Mouse (Mus musculus): ENCODE measurements around the gene Tmem25. TPM values are rescaled to one million over a fixed set of nuclear protein-coding genes. Genes with fewer than 3 reads are reported as not detected.

The Tmem25 gene
- polyA plus RNA-seq, 1 experiment from 2014 or later, result 3.6 TPM

DNA sequence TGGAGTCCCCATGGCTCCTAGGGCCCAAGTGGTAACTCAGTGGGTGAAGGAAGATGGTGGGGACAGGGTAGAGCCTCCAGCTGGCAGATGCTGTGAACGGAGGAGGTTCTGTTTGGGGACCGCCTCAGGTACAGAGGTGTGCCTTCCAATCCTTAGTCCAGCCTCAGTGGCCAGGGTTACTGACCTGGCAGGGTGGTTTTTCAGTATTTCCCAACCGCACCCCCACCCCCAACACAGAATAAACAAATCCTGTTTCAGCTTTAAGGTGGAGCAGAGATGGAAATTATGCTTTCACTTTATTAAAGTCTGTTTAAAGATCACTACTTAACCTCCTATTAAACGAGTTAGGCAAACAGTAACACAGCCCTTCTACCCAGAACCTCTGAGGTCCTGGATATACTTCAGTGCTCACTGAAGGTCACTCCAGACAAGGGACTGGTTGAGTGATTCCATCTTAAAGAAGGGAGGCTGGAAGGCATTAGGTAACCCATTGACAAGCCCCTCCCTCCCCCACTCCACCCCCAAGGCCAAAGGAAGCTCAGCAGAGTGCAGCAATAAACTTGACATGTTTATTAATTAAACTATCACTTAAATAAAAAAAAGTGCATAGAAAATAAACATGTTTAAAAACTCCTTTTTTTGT is 3.8 kb upstream of the Tmem25 start, which contains the start of gene Ttc36:
Gene Ttc36, minus strand, starts transcription at position 265 of the 643 bp plus-strand sequence.
- H3K36me3 ChIP-seq (ENCODE audit: control insufficient read depth, insufficient read depth, low read length), result peaks cover 11% of the 10 kb centered on the region
- no peak within 1 kb of the TSS for H3K27ac ChIP-seq (ENCODE audit: low read depth, low read length)
- ATAC-seq (ENCODE audit: low FRiP score) (no peak), DNase-seq (ENCODE audit: low spot score) (no peak)
- no peak within 1 kb of the TSS for H3K9ac ChIP-seq (ENCODE audit: low read depth, low read length)
- no peaks in the 10 kb centered on the region for H3K9me3 ChIP-seq (ENCODE audit: control insufficient read depth, low read length)
- H3K4me2 ChIP-seq (replicated peaks; ENCODE audit: low read depth, low read length), result no peak within 1 kb of the TSS
- H3K4me1 ChIP-seq (replicated peaks; ENCODE audit: control insufficient read depth, insufficient read depth, low read length), result peaks cover 2% of the 10 kb centered on the region; the same call in 1 of the 2 replicates
- H3K4me3 ChIP-seq (ENCODE audit: low read depth, low read length), result no peak within 1 kb of the TSS
- 67% methylated on average over 4 of the region's 4 CpGs for WGBS
- peaks cover 5% of the 10 kb centered on the region for H3K27me3 ChIP-seq (ENCODE audit: control insufficient read depth, insufficient read depth, low read length)

DNA sequence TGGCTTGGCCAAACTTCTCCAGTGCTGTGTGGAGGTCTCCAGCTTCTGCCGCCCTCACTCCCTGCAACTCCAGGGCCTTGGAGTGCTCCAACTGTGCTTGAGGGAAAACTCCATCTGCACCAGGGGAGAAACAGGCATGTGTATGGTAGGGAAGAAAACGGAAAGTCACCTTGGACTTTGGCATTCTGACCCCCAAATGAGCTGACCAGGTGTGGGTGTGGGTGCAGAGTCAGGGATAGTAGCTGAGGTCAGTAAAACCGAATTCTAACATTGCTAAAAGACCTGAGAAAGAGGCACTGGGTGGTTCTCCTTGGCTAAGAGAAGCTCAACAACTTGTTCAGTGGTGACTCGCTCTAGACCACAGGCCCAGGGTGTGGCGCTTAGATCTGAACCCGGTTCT is 2.6 kb upstream of the Tmem25 start:
- ATAC-seq (ENCODE audit: low FRiP score) (no peak), DNase-seq (ENCODE audit: low spot score) (no peak)
- 80% methylated on average over 6 of the region's 6 CpGs for WGBS
- Histone ChIP-seq H3K27me3 (ENCODE audit: control insufficient read depth, insufficient read depth, low read length) (peaks cover 5% of the 10 kb centered on the region), H3K4me1 (replicated peaks; ENCODE audit: control insufficient read depth, insufficient read depth, low read length) (peaks cover 2% of the 10 kb centered on the region; the same call in 1 of the 2 replicates), H3K9me3 (ENCODE audit: control insufficient read depth, low read length) (no peaks in the 10 kb centered on the region), H3K4me2 (replicated peaks; ENCODE audit: low read depth, low read length) (no peak overlapping the region), H3K9ac (ENCODE audit: low read depth, low read length) (no peak overlapping the region), H3K36me3 (ENCODE audit: control insufficient read depth, insufficient read depth, low read length) (0 out of 2 replicates have a peak, but pooled peaks cover 4% of the 10 kb centered on the region), H3K27ac (ENCODE audit: low read depth, low read length) (no peak overlapping the region), H3K4me3 (ENCODE audit: low read depth, low read length) (no peak overlapping the region)

DNA sequence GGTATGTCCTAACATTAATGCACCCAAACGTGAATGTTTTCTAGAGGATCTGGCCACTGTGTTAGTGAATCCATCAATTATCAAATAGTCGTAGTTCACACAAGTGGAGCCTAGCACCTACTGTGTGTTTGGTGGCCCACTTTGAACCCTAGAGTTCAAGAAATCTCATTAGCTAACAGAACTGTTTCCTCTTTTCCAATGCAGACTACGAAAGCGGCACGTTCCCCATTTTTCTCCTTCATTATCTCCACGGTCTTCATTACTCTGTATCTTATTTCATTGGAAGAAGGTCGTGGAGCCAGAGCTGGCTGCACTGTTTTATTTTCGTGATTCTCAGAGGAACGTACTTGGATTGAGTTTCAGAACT is 834 bp upstream of the Tmem25 start:
- Histone ChIP-seq H3K9me3 (ENCODE audit: control insufficient read depth, low read length) (no peaks in the 10 kb centered on the region), H3K4me1 (replicated peaks; ENCODE audit: control insufficient read depth, insufficient read depth, low read length) (peaks cover 2% of the 10 kb centered on the region; the same call in 1 of the 2 replicates), H3K4me2 (replicated peaks; ENCODE audit: low read depth, low read length) (peak overlapping the region; percentile 93), H3K4me3 (ENCODE audit: low read depth, low read length) (peak overlapping the region; percentile 59; the same call in 1 of the 2 replicates), H3K9ac (ENCODE audit: low read depth, low read length) (peak overlapping the region; percentile 61; the same call in 1 of the 2 replicates), H3K27me3 (ENCODE audit: control insufficient read depth, insufficient read depth, low read length) (peaks cover 5% of the 10 kb centered on the region), H3K27ac (ENCODE audit: low read depth, low read length) (no peak overlapping the region), H3K36me3 (ENCODE audit: control insufficient read depth, insufficient read depth, low read length) (0 out of 2 replicates have a peak, but pooled peaks cover 4% of the 10 kb centered on the region)
- DNase-seq (ENCODE audit: low spot score) (no peak), ATAC-seq (ENCODE audit: low FRiP score) (no peak)
- WGBS, result 46% methylated on average over 9 of the region's 9 CpGs

DNA sequence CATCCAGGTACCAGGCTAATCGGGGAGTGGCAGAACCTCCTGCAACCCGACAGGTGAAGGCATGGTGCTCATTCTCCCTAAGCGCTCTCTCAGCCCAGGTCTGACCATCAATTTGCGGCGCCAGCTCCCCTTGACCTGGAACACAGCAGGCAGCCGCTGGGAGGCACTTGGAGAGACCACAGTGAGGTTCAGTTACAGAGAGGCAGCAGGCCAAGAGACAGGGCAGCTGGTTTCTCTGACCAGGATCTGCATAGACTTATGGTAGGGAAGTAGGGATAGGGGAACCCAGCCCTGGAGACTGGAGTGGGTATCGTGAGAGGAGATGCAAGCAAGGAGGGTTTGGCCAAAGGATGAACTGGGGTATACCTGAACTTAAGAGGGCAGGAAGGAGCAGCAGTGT is 809 bp downstream of the Tmem25 start:
- ATAC-seq (ENCODE audit: low FRiP score), result no peak
- peak overlapping the region; percentile 93; the same call in 1 of the 2 replicates for H3K4me2 ChIP-seq (replicated peaks; ENCODE audit: low read depth, low read length)
- H3K4me3 ChIP-seq (ENCODE audit: low read depth, low read length), result peak overlapping the region; percentile 59

DNA sequence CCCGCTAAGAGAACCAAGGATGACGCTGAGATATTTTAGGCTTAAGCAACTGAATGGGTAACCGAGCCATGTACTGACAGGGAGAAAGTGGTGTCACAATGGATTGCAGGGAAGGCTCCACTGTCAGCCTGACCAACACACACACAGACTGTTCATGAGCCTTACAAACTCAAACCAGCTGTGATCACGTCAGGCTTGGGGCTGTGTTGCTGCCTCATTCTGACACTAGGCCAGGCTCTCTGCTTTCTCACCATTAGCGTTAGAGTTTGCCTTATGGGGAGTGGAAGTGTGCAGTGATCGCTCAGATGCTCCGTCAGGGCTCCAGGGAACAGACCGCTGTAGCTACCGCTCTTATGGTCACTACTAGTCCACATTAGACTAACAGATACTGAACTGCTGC is 6.3 kb downstream of the Tmem25 start:
- no peaks in the 10 kb centered on the region for H3K27me3 ChIP-seq (ENCODE audit: control insufficient read depth, insufficient read depth, low read length)
- no peak for DNase-seq (ENCODE audit: low spot score)
- ATAC-seq (ENCODE audit: low FRiP score), result no peak
- no peaks in the 10 kb centered on the region for H3K4me1 ChIP-seq (replicated peaks; ENCODE audit: control insufficient read depth, insufficient read depth, low read length)
- 74% methylated on average over 9 of the region's 9 CpGs for WGBS
- H3K4me2 ChIP-seq (replicated peaks; ENCODE audit: low read depth, low read length), result no peak overlapping the region
- H3K9ac ChIP-seq (ENCODE audit: low read depth, low read length), result no peak overlapping the region
- no peaks in the 10 kb centered on the region for H3K9me3 ChIP-seq (ENCODE audit: control insufficient read depth, low read length)
- no peak overlapping the region for H3K4me3 ChIP-seq (ENCODE audit: low read depth, low read length)
- H3K36me3 ChIP-seq (ENCODE audit: control insufficient read depth, insufficient read depth, low read length), result no peaks in the 10 kb centered on the region; the same call in 1 of the 2 replicates
- H3K27ac ChIP-seq (ENCODE audit: low read depth, low read length), result no peak overlapping the region

More for the DNA sequence above, 809 bp downstream of the Tmem25 start:
- no peak for DNase-seq (ENCODE audit: low spot score)
- H3K27ac ChIP-seq (ENCODE audit: low read depth, low read length), result no peak overlapping the region
- H3K9ac ChIP-seq (ENCODE audit: low read depth, low read length), result no peak overlapping the region
- H3K36me3 ChIP-seq (ENCODE audit: control insufficient read depth, insufficient read depth, low read length), result no peaks in the 10 kb centered on the region
- peaks cover 2% of the 10 kb centered on the region; the same call in 1 of the 2 replicates for H3K4me1 ChIP-seq (replicated peaks; ENCODE audit: control insufficient read depth, insufficient read depth, low read length)
- peaks cover 5% of the 10 kb centered on the region for H3K27me3 ChIP-seq (ENCODE audit: control insufficient read depth, insufficient read depth, low read length)
- WGBS, result 38% methylated on average over 7 of the region's 7 CpGs
- no peaks in the 10 kb centered on the region for H3K9me3 ChIP-seq (ENCODE audit: control insufficient read depth, low read length)

DNA sequence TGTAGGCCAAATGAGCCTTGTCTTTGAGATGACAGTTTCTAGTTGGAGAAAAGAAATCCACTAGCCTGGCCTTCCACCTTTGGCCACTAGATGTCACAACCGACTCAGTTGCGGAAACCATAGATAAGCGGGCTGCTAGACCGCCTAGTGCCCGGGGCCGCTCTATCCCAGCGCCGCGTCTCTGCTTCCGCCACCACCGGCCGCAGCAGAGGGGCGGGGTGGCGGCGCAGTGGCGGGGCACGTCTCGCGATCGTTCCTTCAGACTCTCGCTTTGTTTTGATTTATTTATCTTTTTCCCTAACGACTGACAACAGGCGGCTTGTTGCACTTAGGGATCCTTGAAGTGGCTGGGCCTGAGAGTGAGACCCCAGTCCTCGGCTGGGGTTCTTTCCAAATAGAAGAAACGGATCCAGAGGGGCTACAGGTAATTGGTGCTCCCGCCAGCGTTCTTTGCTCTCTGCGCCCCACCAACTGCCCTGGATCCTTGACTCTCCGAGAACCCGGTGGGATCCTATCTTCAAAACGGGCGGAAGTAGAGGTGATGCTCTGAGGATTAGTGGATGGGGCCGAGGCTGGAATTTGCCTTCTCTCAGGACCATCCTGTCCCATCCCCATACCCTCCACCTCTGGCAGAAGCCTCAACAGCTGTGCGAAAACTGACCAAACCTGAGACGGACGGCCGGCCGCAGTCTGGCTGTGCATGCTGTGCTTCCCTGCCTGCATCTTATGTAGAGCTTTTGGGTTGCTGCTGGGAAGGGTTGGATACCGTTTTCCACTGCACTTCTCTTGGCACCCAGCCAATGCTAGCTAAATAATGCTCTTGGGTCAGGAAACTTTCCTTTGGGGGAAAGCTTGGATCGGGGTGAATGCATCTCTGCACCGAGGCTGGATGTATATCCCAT is 26.1 kb downstream of the Tmem25 start:
- ATAC-seq (ENCODE audit: low FRiP score) (peak; percentile 98), DNase-seq (ENCODE audit: low spot score) (peak; percentile 97)
- Histone ChIP-seq H3K9me3 (ENCODE audit: control insufficient read depth, low read length) (no peaks in the 10 kb centered on the region), H3K4me2 (replicated peaks; ENCODE audit: low read depth, low read length) (peak overlapping the region; percentile 74), H3K27ac (ENCODE audit: low read depth, low read length) (peak overlapping the region; percentile 71), H3K36me3 (ENCODE audit: control insufficient read depth, insufficient read depth, low read length) (no peaks in the 10 kb centered on the region), H3K4me3 (ENCODE audit: low read depth, low read length) (peak overlapping the region; percentile 75), H3K9ac (ENCODE audit: low read depth, low read length) (peak overlapping the region; percentile 76), H3K4me1 (replicated peaks; ENCODE audit: control insufficient read depth, insufficient read depth, low read length) (no peaks in the 10 kb centered on the region), H3K27me3 (ENCODE audit: control insufficient read depth, insufficient read depth, low read length) (no peaks in the 10 kb centered on the region)
- WGBS, result under 1% methylated on average over 41 of the region's 41 CpGs

DNA sequence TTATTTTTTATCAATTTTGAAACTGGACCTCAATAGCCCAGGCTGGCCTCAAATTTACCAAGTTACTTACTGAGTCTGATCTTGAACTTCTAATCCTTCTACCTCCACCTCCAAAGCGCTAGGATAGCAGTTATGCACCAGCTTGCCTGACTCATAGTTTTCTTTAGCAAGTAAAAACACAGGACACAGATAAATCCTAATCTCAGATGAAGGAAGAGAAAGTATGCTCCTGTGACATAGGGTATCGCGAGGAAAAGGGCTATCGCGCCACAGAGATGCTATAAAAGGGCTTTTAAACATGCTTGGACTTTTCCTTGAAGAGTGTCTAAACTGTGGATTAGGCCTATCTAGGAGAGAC is 26.7 kb downstream of the Tmem25 start:
- H3K36me3 ChIP-seq (ENCODE audit: control insufficient read depth, insufficient read depth, low read length), result no peaks in the 10 kb centered on the region
- 30% methylated on average over 5 of the region's 5 CpGs for WGBS
- H3K9me3 ChIP-seq (ENCODE audit: control insufficient read depth, low read length), result no peaks in the 10 kb centered on the region
- no peak overlapping the region for H3K9ac ChIP-seq (ENCODE audit: low read depth, low read length)
- no peak overlapping the region for H3K27ac ChIP-seq (ENCODE audit: low read depth, low read length)
- DNase-seq (ENCODE audit: low spot score) (no peak), ATAC-seq (ENCODE audit: low FRiP score) (no peak)
- no peaks in the 10 kb centered on the region for H3K4me1 ChIP-seq (replicated peaks; ENCODE audit: control insufficient read depth, insufficient read depth, low read length)
- no peaks in the 10 kb centered on the region for H3K27me3 ChIP-seq (ENCODE audit: control insufficient read depth, insufficient read depth, low read length)
- H3K4me2 ChIP-seq (replicated peaks; ENCODE audit: low read depth, low read length), result no peak overlapping the region
- no peak overlapping the region for H3K4me3 ChIP-seq (ENCODE audit: low read depth, low read length)

DNA sequence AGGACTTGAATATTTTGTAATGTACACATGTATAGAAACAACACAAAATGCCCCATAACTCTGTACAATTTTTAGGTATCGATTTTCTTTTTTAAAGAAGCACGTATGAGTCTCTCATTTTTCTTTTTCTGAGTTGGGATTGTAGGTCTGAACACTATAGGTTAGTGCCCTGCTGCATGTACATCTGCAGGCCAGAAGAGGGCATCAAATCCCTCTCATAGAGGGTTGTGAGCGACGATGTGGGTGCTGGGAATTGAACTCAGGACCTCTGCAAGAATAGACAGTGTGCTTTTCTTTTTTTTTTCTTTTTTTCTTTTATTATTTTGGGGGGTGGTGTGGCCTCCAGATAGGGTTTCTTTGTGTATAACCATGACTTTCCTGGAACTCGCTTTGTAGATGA is 27.7 kb downstream of the Tmem25 start:
- no peaks in the 10 kb centered on the region for H3K36me3 ChIP-seq (ENCODE audit: control insufficient read depth, insufficient read depth, low read length)
- no peaks in the 10 kb centered on the region for H3K9me3 ChIP-seq (ENCODE audit: control insufficient read depth, low read length)
- ATAC-seq (ENCODE audit: low FRiP score), result no peak
- no peak overlapping the region for H3K9ac ChIP-seq (ENCODE audit: low read depth, low read length)
- no peak for DNase-seq (ENCODE audit: low spot score)
- H3K27ac ChIP-seq (ENCODE audit: low read depth, low read length), result no peak overlapping the region
- no peak overlapping the region for H3K4me3 ChIP-seq (ENCODE audit: low read depth, low read length)
- H3K4me2 ChIP-seq (replicated peaks; ENCODE audit: low read depth, low read length), result no peak overlapping the region
- no peaks in the 10 kb centered on the region for H3K27me3 ChIP-seq (ENCODE audit: control insufficient read depth, insufficient read depth, low read length)
- no peaks in the 10 kb centered on the region for H3K4me1 ChIP-seq (replicated peaks; ENCODE audit: control insufficient read depth, insufficient read depth, low read length)
- WGBS, result 91% methylated on average over 5 of the region's 5 CpGs
